Mouse (Mus musculus): Measurements from ENCODE around the gene Ubtd1.

DNA sequence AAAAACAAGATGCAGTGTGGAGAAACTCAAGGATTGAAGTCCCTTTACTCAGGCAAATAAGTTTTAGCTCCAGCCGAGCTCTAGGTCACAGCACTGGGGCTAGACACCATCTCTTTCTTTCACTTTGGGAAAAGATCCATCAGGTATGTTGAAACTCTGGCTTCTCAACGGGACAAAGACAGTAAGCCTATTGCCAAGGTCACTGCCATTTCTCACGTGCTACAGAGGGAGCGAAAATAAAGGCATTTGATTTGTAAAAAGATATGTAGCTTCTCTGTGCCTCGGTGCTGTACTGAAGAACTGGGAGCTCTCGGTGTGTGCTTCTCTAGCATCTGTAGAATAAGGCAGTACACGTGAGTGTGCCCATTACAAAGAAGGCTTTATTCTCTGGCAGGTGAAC is 37.7 kb upstream of the Ubtd1 start:
- no peak for TF ChIP-seq POLR2A (IDR thresholded peaks at IDR 0.05; ENCODE audit: borderline replicate concordance, low read depth, low read length)
- no peak for TF ChIP-seq CTCF (IDR thresholded peaks at IDR 0.05; ENCODE audit: low read depth, low read length)

All from bone marrow macrophage, adult 2 months (primary cell).